Mouse (Mus musculus): Measurements from ENCODE around the gene Tssc4.

DNA sequence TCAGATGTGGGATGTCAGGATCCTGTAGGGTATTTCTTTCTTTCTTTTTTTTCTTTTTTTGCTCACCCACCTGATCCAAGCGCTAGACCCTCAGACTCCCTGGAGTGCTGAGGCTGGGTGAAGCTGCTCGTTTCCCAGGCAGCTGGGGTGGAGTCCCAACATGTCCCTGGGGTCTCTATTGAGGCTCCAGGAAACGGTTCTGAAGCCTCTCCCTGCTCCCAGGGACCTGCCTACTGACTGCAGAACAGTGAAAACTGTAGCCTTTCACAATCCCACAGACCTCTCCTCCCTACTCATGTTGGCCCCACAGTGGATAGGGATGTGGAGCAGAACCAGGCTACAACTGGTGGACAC lies 14.5 kb upstream of the Tssc4 start:
- no peak for TF ChIP-seq GATA1 (IDR thresholded peaks at IDR 0.05; ENCODE audit: borderline replicate concordance, low read length)
- TF ChIP-seq FLI1 (IDR thresholded peaks at IDR 0.05; ENCODE audit: low read length), result no peak

All from megakaryocyte, embryonic 14.5 days (primary cell).